Mouse (Mus musculus) lung, adult 2 months (tissue): ENCODE data around the gene Gm10778.

ENCODE experiments used
- CTCF ChIP-seq: fragments of 200-500 bp; IDR thresholded peaks from 2 replicates; pipeline ENCODE4 v1.5.1; 2011; ENCODE audit warnings: mild to moderate bottlenecking, low read length, control low read depth; ENCODE audit not compliant: insufficient read depth
- POLR2A ChIP-seq: fragments of 200-500 bp; IDR thresholded peaks from 2 replicates; pipeline ENCODE4 v1.6.1; 2011; ENCODE audit warnings: low read depth, mild to moderate bottlenecking, control low read depth, low read length, borderline replicate concordance; ENCODE audit errors: extremely low read depth

GRCm38 (mm10) chr10:81600738-81601203 lies 48.1 kb upstream of the Gm10778 start, which contains the start of gene Tle6:
- TF ChIP-seq CTCF = no peak
- TF ChIP-seq POLR2A = no peak
